Mouse (Mus musculus) ES-E14 (cell line): ENCODE results near the gene Megf11.

Source experiments
- CHD2 ChIP-seq: IDR thresholded peaks from 2 replicates; pipeline ENCODE4 v1.6.1; 2014; ENCODE audit warnings: mild to moderate bottlenecking, low read depth, low read length, inconsistent platforms
- ZNF384 ChIP-seq: IDR thresholded peaks from 2 replicates; pipeline ENCODE4 v1.6.1; 2012; ENCODE audit warnings: low read depth, low read length, inconsistent platforms

DNA sequence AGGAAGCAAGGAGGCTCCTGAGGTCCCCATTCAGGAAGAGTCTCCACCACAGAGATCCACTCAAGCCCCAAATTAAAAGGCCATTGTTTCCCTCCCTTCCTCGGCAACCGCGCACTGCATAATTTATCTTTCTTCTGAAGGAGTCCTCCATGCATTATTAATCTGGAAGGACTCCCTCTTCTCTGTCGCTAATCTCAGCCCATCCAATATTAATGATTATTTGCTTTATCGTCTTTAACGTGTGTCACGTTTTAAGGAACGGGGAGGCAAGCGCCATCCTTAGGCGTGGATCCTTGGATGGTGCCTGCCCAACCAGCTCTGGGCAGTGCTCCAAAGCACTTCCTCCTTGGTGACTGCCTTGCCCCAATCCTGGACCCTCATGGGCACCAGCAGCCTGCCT, 269.3 kb downstream of the Megf11 start:
- no peak for TF ChIP-seq ZNF384
- TF ChIP-seq CHD2, result no peak
